Mouse (Mus musculus): ENCODE results near the gene Narfl.

DNA sequence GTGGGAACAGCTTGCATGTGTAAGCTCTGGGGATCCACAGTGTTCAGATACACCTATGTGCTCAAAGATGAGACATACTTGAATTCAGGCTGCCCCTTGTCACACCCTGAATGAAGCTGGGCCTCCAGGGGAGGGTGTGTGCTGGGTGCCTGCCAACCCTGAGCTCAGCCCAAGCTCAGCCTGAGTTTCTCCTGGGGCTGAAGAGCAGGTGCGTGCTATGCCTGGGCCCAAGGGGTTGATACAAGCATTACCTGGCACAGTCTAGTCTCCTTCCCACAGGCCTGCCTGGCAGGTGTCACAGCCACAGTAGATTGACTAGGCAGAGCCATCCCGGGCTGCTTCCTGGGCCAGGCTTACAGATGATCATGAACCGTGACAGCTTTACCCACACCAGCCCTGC, 37.8 kb upstream of the Narfl start, which contains the start of gene Mslnl:
- TF ChIP-seq CTCF (IDR thresholded peaks at IDR 0.05; ENCODE audit: low read depth, low read length) (no peak), POLR2A (IDR thresholded peaks at IDR 0.05; ENCODE audit: borderline replicate concordance, low read depth, low read length) (no peak)
